Mouse (Mus musculus): Measurements from ENCODE around the gene Spint5. TPM values are rescaled to one million over a fixed set of nuclear protein-coding genes. Genes with fewer than 3 reads are reported as not detected.
"Not testable (repeated sequence)": the region's sequence is repeated elsewhere in the genome, so short reads cannot be mapped to it uniquely, and the experiment has no call there.

Spint5 gene
- total RNA-seq (2021) = not detected

DNA sequence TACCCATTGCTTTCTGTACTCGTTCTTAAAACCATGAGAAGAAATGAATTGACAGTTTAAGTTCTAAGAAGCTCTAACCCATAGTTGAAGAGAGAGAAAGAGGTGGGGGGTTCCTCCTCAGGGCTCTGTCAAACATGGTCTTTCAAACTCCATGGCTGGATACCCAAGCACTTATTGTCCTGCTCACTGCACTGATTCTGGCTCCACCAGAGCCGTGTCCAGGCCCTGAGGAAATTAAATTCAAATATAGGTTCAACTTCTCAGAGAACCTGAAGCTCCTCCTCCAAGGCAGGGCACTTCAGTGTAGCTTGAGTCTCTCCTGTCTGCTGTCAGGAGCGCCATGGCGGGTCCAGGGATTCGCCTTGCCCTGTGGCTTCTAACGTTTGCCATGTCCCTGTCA lies at the start of gene Spint5:
TSS of gene Spint5 (plus strand) at position 301 of the 400 bp plus-strand sequence.
- no peak for DNase-seq (ENCODE audit: extremely low spot score in 1 of 2, low spot score in 2 of 2)
- intact Hi-C loops (cut with DNase I) = no loop called here

DNA sequence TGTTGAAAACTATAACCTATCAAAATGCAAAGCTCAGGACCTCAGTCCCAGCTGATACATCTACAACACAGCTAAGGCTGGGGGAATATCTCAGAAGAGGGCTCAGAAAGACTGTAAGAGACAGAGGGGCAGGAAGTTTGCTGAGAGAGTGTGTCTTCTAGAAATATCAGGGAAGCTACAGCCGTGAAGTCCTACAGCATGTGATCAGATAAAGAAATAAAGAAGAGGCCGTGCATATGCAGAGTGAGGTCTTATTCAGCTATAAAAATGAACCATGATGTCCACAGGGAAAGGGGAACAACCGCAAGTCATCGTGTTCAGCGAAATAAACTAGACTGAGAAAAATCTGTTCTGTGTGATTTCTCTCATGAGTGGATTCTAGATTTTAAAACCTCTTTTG lies 44.8 kb upstream of the Spint5 start:
- DNase-seq (ENCODE audit: extremely low spot score in 1 of 2, low spot score in 2 of 2) = no peak
- intact Hi-C loops (cut with DNase I) = no loop called here

DNA sequence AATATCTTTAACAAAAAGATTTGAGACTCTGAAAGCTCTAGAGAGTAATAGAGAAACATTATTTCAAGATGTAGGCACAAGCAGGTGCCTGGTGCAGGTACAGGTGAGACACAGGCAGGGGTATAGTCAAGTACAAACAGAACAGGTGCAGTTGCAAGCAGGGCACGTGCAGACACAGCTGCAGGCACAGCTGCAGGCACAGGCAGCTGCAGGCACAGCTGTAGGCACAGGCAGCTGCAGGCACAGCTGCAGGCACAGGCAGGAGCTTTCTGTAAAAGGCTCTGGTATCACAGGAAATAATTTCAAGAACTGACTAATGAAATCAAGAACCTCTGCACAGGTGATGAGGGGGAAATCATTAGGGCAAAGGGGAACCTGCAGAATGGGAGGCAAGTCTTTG lies 44.2 kb upstream of the Spint5 start:
- DNase-seq (ENCODE audit: extremely low spot score in 1 of 2, low spot score in 2 of 2) = no peak
- intact Hi-C loops (cut with DNase I) = no loop called here

DNA sequence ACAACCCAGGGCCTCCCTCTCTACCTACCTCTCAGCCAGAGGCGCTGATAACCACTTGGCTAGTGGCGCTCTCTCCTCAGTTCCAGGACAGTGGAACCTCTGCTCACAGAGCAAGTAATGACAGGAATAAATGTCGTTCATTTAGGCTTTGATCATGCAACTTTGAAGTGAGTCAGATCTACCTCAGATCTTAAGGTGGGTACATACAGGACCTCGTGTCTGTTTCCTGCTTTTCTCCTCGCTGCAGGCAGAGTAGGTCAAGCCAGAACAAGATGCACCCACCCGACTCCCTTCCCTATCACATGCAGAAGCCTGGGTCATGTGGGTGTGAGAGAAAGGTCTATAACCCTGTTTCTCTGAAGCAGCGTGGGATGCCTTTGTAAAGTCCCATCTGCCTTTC lies 41.1 kb upstream of the Spint5 start, which contains the start of gene Wfdc11:
TSS of gene Wfdc11 (minus strand) at position 101 of the 400 bp plus-strand sequence.
- DNase-seq (ENCODE audit: extremely low spot score in 1 of 2, low spot score in 2 of 2) = no peak

DNA sequence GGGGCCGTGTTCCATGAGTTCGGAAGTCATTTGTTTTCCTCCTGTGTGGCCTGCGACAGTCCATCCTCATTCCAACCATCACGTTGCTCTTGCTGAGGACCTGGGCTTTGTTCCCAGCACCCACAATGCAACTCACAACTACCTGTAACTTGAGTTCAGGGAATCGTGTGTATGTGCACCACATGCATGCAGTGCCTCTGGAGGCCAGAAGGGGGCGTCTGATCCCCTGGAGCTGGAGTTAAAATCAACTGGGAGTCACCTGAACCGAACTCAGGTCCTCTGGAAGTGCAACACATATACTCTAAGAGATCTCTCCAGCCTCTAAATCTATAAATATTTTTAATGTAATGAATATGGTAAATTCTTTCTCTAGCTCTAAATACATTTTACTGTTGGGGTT lies 39.0 kb upstream of the Spint5 start:
- DNase-seq (ENCODE audit: extremely low spot score in 1 of 2, low spot score in 2 of 2) = no peak
- intact Hi-C loops (cut with DNase I) = loop anchor here (5.0 kb wide), 1 partner anchor 51 kb away; no protein-coding TSS in a partner anchor

More for the DNA sequence above, 41.1 kb upstream of the Spint5 start, which contains the start of gene Wfdc11:
- intact Hi-C loops (cut with DNase I) = no loop called here

DNA sequence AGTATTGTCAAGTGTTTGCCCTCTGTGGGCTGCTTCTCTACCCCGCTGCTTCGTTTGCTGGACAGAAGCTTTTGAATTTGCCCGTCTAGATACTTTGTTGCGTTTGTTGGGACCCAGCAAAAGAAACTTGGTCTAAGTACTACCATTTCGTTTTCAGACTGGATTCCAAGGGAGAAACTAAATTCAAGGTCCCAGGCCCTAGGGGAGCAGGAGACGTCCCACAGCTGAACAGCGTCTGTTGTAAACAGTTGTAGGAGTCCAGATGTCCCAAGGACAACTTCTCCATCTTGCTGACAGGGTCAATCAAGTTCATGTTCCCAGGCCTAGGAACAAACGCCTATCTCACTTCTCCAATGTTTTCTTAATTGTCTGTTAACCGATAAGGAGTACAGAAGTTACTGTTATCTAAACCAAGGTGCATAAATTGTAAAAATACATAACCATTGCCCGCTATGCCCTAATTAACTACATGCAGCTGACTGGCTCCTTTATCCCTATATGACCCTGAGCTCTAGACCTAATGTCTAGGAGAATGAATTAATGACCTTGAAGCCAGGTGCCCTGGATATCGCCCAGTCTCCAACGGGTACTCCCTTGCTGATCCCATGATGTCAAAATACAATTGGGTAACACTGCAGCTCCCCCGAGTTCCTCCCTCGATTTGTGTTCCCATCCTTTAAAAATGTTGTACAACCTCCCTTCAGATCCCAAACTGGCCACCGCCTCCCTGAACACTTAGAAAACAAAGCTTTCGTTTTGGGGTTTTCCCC lies 38.0 kb upstream of the Spint5 start:
- intact Hi-C loops (cut with DNase I) = loop anchor here (5.0 kb wide), 1 partner anchor 50 kb away; no protein-coding TSS in a partner anchor
- no peak for DNase-seq (ENCODE audit: extremely low spot score in 1 of 2, low spot score in 2 of 2)

DNA sequence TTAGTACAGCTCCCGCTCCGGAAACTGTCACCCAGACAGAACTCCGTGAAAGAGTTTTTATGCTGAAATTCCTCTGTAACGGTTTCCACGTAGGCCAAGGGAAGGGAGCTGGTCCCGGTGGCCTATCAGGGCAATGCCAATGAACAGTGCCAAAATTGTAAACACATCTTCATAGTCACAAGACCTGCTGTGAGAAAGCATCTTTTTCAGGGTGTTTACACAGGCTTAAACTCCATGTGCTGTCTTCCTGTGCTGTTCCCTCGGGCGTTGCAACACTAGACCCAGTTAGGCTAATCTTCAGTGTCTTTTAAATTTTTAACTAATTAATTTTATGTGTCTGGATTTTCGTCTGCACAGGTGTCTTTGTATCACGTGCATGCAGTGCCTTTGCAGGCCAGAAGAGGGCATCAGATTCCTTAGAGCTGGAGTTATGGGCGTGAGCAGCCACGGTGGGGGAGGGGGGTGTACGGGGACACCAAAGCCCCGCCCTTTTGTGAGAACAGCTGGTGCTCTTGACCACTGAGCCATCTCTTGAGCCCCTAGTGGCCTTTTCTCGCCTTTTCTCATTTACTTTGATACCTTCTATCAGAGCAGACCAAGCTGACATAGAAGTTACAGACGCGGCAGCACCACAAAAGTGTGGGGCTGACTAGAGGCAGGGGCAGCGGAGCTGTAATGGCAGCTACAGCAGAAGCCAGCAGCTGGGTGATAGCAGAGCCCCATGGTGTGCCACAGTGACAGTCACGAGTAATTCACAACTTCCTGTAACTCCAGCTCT lies 36.1 kb upstream of the Spint5 start:
- DNase-seq (ENCODE audit: extremely low spot score in 1 of 2, low spot score in 2 of 2) = peak; percentile 36 to 83
- intact Hi-C loops (cut with DNase I) = loop anchor here (5.0 kb wide), 1 partner anchor 48 kb away; no protein-coding TSS in a partner anchor

DNA sequence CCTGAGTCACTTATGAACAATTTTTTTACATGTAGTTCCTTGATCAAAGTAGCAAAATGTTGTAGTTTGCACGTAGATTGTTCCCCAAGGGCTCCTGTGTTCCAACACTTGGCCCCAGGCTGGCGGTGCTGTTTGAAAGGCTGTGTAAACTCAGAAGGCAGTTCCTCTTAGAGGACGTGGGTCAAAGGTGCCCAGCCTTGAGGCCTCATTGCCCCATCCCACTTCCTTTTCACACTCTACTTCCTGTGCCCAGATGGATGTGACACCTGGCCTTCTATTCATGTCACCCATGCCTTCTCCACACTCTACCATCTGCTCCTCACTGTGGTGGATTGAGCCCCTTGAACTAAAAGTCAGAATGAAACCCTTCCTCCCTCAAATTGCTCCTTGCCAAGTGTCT lies 35.2 kb upstream of the Spint5 start:
- intact Hi-C loops (cut with DNase I) = loop anchor here (5.0 kb wide), 1 partner anchor 47 kb away; no protein-coding TSS in a partner anchor
- no peak for DNase-seq (ENCODE audit: extremely low spot score in 1 of 2, low spot score in 2 of 2)

DNA sequence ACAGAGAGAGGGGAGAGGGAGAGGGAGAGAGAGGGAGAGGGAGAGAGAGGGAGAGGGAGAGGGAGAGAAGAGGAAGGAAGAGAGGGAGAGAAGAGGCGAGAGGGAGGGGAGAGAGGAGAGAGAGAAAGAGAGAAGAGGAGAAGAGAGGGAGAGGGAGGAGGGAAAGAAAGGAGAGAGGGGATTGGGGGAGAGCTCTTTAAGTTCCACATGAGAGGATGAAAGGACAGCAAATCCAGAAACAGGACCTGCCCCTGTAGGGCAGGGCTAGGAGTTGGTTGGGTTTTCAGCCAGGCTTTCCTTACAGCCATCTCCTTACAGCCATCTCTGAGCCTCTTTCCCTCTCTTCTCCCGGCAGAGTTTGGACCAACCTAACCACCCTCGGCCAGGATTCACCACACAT lies 30.3 kb upstream of the Spint5 start, which contains the start of gene Wfdc13:
TSS of gene Wfdc13 (plus strand) at position 301 of the 400 bp plus-strand sequence.
- DNase-seq (ENCODE audit: extremely low spot score in 1 of 2, low spot score in 2 of 2) = no peak
- intact Hi-C loops (cut with DNase I) = no loop called here

DNA sequence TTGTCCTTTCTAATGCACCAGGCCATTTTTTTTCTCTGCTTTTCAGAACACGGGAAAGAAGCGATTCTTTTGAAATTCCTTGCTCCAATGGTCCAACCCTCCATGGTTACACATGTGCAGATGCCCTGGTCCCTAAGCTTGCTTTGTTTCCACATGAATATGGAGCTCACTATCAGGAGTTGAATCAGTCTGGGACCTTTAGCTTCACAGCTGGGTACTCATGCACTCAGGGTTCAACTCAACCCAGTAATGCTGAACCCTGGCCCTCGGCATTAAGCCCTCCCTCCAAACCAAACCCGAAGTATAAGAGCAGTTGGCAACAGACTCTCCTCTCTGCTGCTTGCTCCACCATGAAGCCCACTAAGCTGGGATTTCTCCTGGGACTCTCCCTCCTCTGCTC lies 16.9 kb upstream of the Spint5 start, which contains the start of gene Spint4:
TSS of gene Spint4 (plus strand) at position 301 of the 400 bp plus-strand sequence.
- DNase-seq (ENCODE audit: extremely low spot score in 1 of 2, low spot score in 2 of 2) = no peak
- intact Hi-C loops (cut with DNase I) = no loop called here

DNA sequence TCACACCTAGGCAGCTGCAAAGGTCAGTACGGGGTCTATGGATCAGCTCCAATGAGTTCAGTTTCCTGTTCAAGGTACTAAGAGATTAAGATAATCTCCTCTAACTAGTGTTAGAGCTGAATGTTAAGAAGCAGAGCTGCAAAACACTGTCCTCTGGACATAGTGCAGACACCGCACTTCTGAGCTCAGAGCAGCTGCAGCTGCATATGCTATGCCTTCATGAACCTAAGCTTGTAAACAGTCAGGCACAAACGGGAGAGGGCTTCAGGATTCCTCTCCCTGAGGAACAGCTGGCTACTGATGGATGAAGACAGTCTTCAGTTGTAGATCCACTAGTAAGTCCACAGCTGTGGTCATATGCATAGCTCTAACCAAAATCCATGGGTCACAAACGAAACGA lies 14.1 kb upstream of the Spint5 start:
- intact Hi-C loops (cut with DNase I) = no loop called here
- DNase-seq (ENCODE audit: extremely low spot score in 1 of 2, low spot score in 2 of 2) = no peak

DNA sequence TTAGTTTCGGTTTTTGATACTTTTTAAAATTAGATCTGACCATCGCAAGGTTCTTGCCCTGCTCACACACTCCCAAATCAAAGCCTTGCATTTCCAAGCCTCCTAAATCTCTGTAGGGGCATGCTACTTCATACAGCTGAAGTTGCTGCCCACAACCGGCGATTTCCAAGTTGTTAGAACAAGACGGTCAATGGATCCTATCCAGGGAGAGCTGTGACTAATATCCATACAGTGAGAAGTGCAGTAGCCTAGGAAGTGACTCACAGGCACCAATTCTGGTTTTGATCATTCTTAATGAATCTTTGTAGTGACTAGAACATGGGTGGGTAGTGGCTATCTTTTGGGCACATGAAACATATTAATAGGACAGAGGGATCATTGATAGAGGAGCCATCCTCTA lies 13.3 kb upstream of the Spint5 start:
- DNase-seq (ENCODE audit: extremely low spot score in 1 of 2, low spot score in 2 of 2) = no peak
- intact Hi-C loops (cut with DNase I) = no loop called here

DNA sequence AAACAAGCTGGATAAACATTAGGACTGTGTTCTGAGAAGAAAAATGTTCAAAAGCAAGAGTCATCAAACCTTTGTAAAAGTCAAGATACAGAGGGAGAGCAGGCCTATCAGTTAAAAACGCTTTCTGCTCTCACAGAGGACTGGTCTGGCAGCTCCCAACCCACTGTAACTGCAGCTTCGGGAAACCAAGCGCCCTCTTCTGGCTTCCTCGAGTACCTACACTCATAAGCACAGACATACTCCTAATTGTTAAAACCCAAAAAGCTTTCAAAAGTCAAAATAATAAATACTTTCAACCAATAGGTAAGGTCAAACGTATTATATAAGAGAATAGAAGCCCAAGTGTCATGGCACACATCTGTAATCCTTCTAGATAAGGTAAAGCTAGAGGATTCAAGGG lies 10.9 kb upstream of the Spint5 start:
- intact Hi-C loops (cut with DNase I) = no loop called here
- no peak for DNase-seq (ENCODE audit: extremely low spot score in 1 of 2, low spot score in 2 of 2)

DNA sequence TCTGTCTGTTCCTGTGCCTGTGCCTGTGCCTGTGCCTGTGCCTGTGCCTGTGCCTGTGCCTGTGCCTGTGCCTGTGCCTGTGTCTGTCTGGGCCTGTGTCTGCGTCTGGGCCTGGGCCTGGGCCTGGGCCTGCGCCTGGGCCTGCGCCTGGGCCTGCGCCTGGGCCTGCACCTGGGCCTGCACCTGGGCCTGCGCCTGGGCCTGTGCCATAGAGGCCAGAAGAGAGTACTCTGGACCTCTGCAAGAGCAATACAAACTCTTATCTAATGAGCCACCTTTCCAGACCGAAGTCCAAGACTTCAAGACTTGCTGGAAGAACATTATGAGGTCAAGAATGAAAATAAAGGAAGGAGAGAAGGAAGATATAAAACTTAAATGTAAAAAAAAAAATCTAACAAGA lies 9.8 kb upstream of the Spint5 start:
- intact Hi-C loops (cut with DNase I) = no loop called here

DNA sequence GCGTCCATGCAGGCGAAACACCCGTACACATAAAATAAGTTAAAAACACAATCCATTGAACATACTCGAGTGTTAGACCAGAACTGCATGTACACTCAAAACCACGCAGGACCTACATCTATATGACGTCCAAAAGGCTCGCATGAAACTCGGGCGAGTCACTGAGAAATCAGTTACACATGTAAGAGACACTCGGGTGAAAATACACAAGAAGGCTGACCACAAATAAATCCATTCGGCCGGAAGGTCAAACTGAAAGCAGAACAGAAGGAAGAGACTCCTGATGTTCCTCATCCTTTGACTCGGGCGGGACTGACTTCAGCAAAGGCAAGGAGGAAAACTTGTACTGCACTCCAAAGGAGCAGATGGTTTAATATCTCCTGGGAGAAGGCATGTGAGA lies 9.1 kb upstream of the Spint5 start:
- intact Hi-C loops (cut with DNase I) = no loop called here
- DNase-seq (ENCODE audit: extremely low spot score in 1 of 2, low spot score in 2 of 2) = no peak

More for the DNA sequence above, 9.8 kb upstream of the Spint5 start:
- DNase-seq (ENCODE audit: extremely low spot score in 1 of 2, low spot score in 2 of 2) = no peak

DNA sequence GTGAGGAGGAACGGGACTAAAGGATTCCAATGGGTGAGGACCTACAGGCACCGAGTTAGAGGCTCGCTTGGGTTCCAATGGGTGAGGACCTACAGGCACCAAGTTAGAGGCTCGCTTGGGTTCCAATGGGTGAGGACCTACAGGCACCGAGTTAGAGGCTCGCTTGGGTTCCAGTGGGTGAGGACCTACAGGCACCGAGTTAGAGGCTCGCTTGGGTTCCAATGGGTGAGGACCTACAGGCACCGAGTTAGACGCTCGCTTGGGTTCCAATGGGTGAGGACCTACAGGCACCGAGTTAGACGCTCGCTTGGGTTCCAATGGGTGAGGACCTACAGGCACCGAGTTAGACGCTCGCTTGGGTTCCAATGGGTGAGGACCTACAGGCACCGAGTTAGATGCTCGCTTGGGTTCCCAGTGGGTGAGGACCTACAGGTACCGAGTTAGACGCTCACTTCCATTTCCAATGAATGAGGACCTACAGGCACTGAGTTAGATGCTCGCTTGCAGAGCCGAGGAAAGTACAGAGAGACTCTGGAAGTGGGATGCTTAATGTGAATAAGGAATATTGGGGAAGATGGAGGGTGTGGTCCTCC lies 1.2 kb downstream of the Spint5 start:
- DNase-seq (ENCODE audit: extremely low spot score in 1 of 2, low spot score in 2 of 2); intact Hi-C loops (cut with DNase I): not testable (repeated sequence)

DNA sequence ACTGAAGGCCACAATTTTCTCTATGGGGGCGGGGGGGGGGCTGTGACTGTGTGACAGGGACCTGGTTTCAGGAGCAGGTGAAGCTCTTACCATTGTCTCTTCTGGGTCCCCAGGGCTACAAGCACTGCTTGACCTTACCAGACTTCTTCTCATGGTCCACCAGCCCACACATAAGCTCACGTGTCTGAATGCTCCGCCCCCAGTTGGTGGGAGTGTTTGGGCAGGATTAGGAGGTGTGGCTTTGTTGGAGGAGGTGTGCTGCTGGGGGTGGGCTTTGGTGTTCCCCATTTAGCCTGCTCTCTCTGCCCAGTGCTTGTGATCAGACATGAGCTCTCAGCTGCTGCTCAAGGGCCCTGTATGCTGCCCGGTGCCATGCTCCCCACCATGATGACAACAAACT lies 8.2 kb downstream of the Spint5 start:
- no peak for DNase-seq (ENCODE audit: extremely low spot score in 1 of 2, low spot score in 2 of 2)
- intact Hi-C loops (cut with DNase I) = loop anchor here (10.0 kb wide), 1 partner anchor 308 kb away; no protein-coding TSS in a partner anchor

DNA sequence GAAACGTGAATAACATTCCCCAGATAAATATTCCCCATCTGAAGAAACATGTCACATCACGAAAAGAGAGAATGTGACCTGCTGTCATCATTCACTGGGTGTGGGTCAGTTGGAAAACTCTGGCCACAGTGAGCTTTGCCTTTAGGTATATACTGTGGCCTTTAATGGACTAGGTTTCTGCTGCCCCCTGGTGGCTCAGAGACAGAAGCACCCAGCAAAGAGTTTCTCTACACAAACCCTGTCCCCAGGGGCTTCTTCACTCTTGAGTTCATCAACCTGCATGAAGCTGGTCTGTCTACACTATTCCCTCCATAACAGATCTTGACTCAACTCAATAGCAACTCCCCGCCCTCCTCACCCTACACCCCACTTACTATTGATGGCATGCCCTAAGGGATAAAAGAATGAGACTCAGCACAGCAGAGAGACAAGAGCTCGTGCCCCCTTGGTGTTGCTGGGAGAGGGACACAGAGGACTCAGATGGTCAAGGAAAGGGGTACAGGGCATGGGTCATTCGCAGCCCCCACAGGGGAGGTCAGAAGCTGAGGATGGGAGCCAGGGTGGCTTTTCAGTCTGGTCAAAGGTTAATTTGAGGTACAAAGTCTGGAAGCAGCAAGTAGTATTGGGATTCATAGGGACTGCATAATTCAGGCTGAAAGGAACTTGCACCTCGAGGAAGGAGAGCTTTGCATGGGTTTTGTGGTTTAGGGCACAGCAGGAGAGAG lies 11.0 kb downstream of the Spint5 start:
- DNase-seq (ENCODE audit: extremely low spot score in 1 of 2, low spot score in 2 of 2) = peak; percentile 61 to 65
- intact Hi-C loops (cut with DNase I) = loop anchor here (1.0 to 10.0 kb wide), 3 partner anchors 49 to 311 kb away; no protein-coding TSS in a partner anchor
